Mouse (Mus musculus) MEL (cell line): ENCODE data around the gene Rnf19b. TPM values are rescaled to one million over a fixed set of nuclear protein-coding genes. Genes with fewer than 3 reads are reported as not detected.
A peak's percentile ranks its signal among the peaks of the same experiment; 100 is the strongest.

ENCODE experiments used
- DNase-seq: peaks from one replicate; pipeline ENCODE4 v3.0.0; 2011; ENCODE audit warnings: low read depth, low spot score
- H3K27ac ChIP-seq: 2 replicates; pipeline ENCODE4 v1.5.1; 2012; ENCODE audit warnings: low read depth, mild to moderate bottlenecking, control low read depth, low read length, moderate library complexity; ENCODE audit not compliant: control insufficient read depth
- H3K27me3 ChIP-seq, 2 experiments: fragments of 150-350 bp in 1 of 2; sonication (generic) in 1 of 2; 2 replicates each; pipeline ENCODE4 v1.6.1; 2012; ENCODE audit warnings: low read length in 2 of 2, mild to moderate bottlenecking in 2 of 2, improper control_type of control experiment in 1 of 2, moderate library complexity in 1 of 2; ENCODE audit not compliant: insufficient read depth in 2 of 2, control insufficient read depth in 1 of 2
- H3K36me3 ChIP-seq, 2 experiments: 2 replicates each; pipeline ENCODE4 v1.6.1; 2012 to 2014; ENCODE audit warnings: low read length in 2 of 2, improper control_type of control experiment in 1 of 2, inconsistent platforms in 1 of 2, mild to moderate bottlenecking in 1 of 2; ENCODE audit not compliant: insufficient read depth in 2 of 2, control insufficient read depth in 1 of 2
- H3K4me1 ChIP-seq, 2 experiments: fragments of 150-350 bp in 1 of 2; sonication (generic) in 1 of 2; 2 replicates each; pipeline ENCODE4 v1.6.1; 2012; ENCODE audit warnings: low read length in 2 of 2, improper control_type of control experiment in 1 of 2, mild to moderate bottlenecking in 1 of 2; ENCODE audit not compliant: insufficient read depth in 2 of 2, control insufficient read depth in 1 of 2
- H3K4me3 ChIP-seq, 2 experiments: fragments of 150-350 bp in 1 of 2; sonication (generic) in 1 of 2; 2 replicates each; pipeline ENCODE4 v1.5.1; 2012; ENCODE audit warnings: low read depth in 2 of 2, low read length in 2 of 2, mild to moderate bottlenecking in 2 of 2, moderate library complexity in 2 of 2, control low read depth in 1 of 2, improper control_type of control experiment in 1 of 2; ENCODE audit not compliant: control insufficient read depth in 1 of 2, insufficient read depth in 1 of 2
- H3K79me2 ChIP-seq: 2 replicates; pipeline ENCODE4 v1.6.1; 2012; ENCODE audit warnings: mild to moderate bottlenecking, low read length, moderate library complexity; ENCODE audit not compliant: control insufficient read depth, poor library complexity, insufficient read depth
- H3K9ac ChIP-seq: 2 replicates; pipeline ENCODE4 v1.6.1; 2012; ENCODE audit warnings: low read depth, mild to moderate bottlenecking, control low read depth, low read length, moderate library complexity; ENCODE audit not compliant: control insufficient read depth, poor library complexity, severe bottlenecking
- H3K9me3 ChIP-seq: fragments of 150-350 bp; sonication (generic); replicated peaks from 2 replicates; pipeline ENCODE4 v1.6.1; 2012; ENCODE audit warnings: mild to moderate bottlenecking, low read length, improper control_type of control experiment, moderate library complexity; ENCODE audit not compliant: insufficient read depth
- CHD1 ChIP-seq: IDR thresholded peaks from 2 replicates; pipeline ENCODE4 v1.6.1; 2012; ENCODE audit warnings: low read depth, mild to moderate bottlenecking, inconsistent platforms, low read length, improper control_type of control experiment
- CHD2 ChIP-seq: IDR thresholded peaks from 2 replicates; pipeline ENCODE4 v1.6.1; 2011; ENCODE audit warnings: low read length, improper control_type of control experiment
- CTCF ChIP-seq, 3 experiments: IDR thresholded peaks in 2 of 3; conservative IDR thresholded peaks in 1 of 3; 2 replicates each; pipeline ENCODE4 v1.5.1; 2011 to 2012; ENCODE audit warnings: low read length in 3 of 3, low read depth in 2 of 3, mild to moderate bottlenecking in 2 of 3, improper control_type of control experiment in 1 of 3, inconsistent platforms in 1 of 3, mixed read lengths in 1 of 3, moderate library complexity in 1 of 3; ENCODE audit not compliant: control insufficient read depth in 1 of 3, insufficient read depth in 1 of 3, poor library complexity in 1 of 3, severe bottlenecking in 1 of 3
- ETS1 ChIP-seq: IDR thresholded peaks from 2 replicates; pipeline ENCODE4 v1.6.1; 2012; ENCODE audit warnings: low read depth, mild to moderate bottlenecking, inconsistent platforms, low read length, improper control_type of control experiment, moderate library complexity
- JUND ChIP-seq: IDR thresholded peaks from 2 replicates; pipeline ENCODE4 v1.6.1; 2011; ENCODE audit warnings: low read depth, mild to moderate bottlenecking, improper control_type of control experiment, low read length
- MAZ ChIP-seq: IDR thresholded peaks from 2 replicates; pipeline ENCODE4 v1.6.1; 2012; ENCODE audit warnings: low read depth, mild to moderate bottlenecking, inconsistent platforms, low read length, improper control_type of control experiment
- MYC ChIP-seq: IDR thresholded peaks from 2 replicates; pipeline ENCODE4 v1.6.1; 2011; ENCODE audit warnings: low read depth, mild to moderate bottlenecking, low read length, improper control_type of control experiment, moderate library complexity
- POLR2A ChIP-seq, 2 experiments: IDR thresholded peaks; 2 replicates each; pipeline ENCODE4 v1.6.1; 2011 to 2012; ENCODE audit warnings: low read length in 2 of 2, mild to moderate bottlenecking in 2 of 2, control low read depth in 1 of 2, improper control_type of control experiment in 1 of 2, low read depth in 1 of 2, moderate library complexity in 1 of 2; ENCODE audit not compliant: control insufficient read depth in 1 of 2, insufficient read depth in 1 of 2, poor library complexity in 1 of 2
- POLR2AphosphoS5 ChIP-seq: IDR thresholded peaks from 2 replicates; pipeline ENCODE4 v1.6.1; 2012; ENCODE audit warnings: low read depth, borderline replicate concordance, mild to moderate bottlenecking, inconsistent platforms, low read length, moderate library complexity, mixed read lengths
- SIN3A ChIP-seq: IDR thresholded peaks from 2 replicates; pipeline ENCODE4 v1.6.1; 2012; ENCODE audit warnings: low read length, improper control_type of control experiment, inconsistent platforms
- TBP ChIP-seq: IDR thresholded peaks from 2 replicates; pipeline ENCODE4 v1.8.0; 2011; ENCODE audit warnings: low read depth, low read length, improper control_type of control experiment
- USF1 ChIP-seq: IDR thresholded peaks from 2 replicates; pipeline ENCODE4 v1.6.1; 2014; ENCODE audit warnings: low read depth, mild to moderate bottlenecking, inconsistent platforms, low read length, improper control_type of control experiment, moderate library complexity
- USF2 ChIP-seq, 2 experiments: IDR thresholded peaks; 2 replicates each; pipeline ENCODE4 v1.6.1; 2011 to 2012; ENCODE audit warnings: improper control_type of control experiment in 2 of 2, low read length in 2 of 2, borderline replicate concordance in 1 of 2, inconsistent platforms in 1 of 2, low read depth in 1 of 2, mild to moderate bottlenecking in 1 of 2; ENCODE audit not compliant: insufficient read depth in 1 of 2
- ZC3H11A ChIP-seq: IDR thresholded peaks from 2 replicates; pipeline ENCODE4 v1.6.1; 2012; ENCODE audit warnings: low read depth, mild to moderate bottlenecking, inconsistent platforms, low read length, improper control_type of control experiment
- ZMIZ1 ChIP-seq: IDR thresholded peaks from 2 replicates; pipeline ENCODE4 v1.6.1; 2012; ENCODE audit warnings: low read depth, mild to moderate bottlenecking, inconsistent platforms, low read length, improper control_type of control experiment, moderate library complexity
- polyA plus RNA-seq, 2 experiments: library from polyadenylated mRNA; stranded (reverse) in 1 of 2; unstranded in 1 of 2; fragments of >175 nt in 1 of 2; fragments of >200 nt in 1 of 2; gene quantifications; 2 replicates each; pipeline versions ENCODE4 v1.2.1 to v1.2.4; 2012; ENCODE audit warnings: low replicate concordance in 2 of 2, low read depth in 1 of 2; ENCODE audit not compliant: insufficient read length in 2 of 2, insufficient read depth in 1 of 2, missing spikeins in 1 of 2
- total RNA-seq: library from RNA; depleted of rRNA; stranded (reverse); fragments of 300-350 nt; gene quantifications from 2 replicates; pipeline ENCODE4 v1.2.3, GENCODE M21; 2012

Gene Rnf19b
- total and polyA plus RNA-seq, 3 experiments: 26.3 to 30.0 TPM; not detected in 1

GRCm38 (mm10) chr4:129031408-129031965, 26.6 kb upstream of the Rnf19b start:
- peak; percentile 51 for DNase-seq
- no peaks in the 10 kb centered on the region for H3K79me2 ChIP-seq
- H3K4me3 ChIP-seq: peak overlapping the region in 1 of 2 experiments; percentile 19; a peak in 2 of 4 replicates
- TF ChIP-seq CTCF (IDR thresholded peaks at IDR 0.05 in 2 of 3, conservative IDR thresholded peaks at IDR 0.05 in 1 of 3; ENCODE audit: control insufficient read depth in 1 of 3, insufficient read depth in 1 of 3, low read depth in 2 of 3, low read length in 3 of 3, poor library complexity in 1 of 3, severe bottlenecking in 1 of 3) (no peak), ZMIZ1 (peak; percentile 82; the same call in 1 of the 2 replicates), ZC3H11A (0 out of 2 replicates have a peak, but pooled peaks have one; percentile 6), CHD1 (no peak), USF2 (IDR thresholded peaks at IDR 0.05; ENCODE audit: borderline replicate concordance in 1 of 2, insufficient read depth in 1 of 2, low read depth in 1 of 2, low read length in 2 of 2) (no peak), SIN3A (no peak), ETS1 (0 out of 2 replicates have a peak, but pooled peaks have one; percentile 6), CHD2 (no peak), POLR2AphosphoS5 (no peak), MYC (no peak), JUND (no peak)
- TF ChIP-seq, all 39 proteins: peak for 3
- Histone ChIP-seq H3K27ac (no peak overlapping the region; the same call in 1 of the 2 replicates), H3K9ac (peak overlapping the region; percentile 8), H3K27me3 (no peaks in the 10 kb centered on the region), H3K4me1 (peaks cover 4 to 31% of the 10 kb centered on the region in 2 experiments), H3K36me3 (peaks cover 0 to 17% of the 10 kb centered on the region in 2 experiments; a peak in 2 of 4 replicates), H3K9me3 (no peaks in the 10 kb centered on the region)

DNA sequence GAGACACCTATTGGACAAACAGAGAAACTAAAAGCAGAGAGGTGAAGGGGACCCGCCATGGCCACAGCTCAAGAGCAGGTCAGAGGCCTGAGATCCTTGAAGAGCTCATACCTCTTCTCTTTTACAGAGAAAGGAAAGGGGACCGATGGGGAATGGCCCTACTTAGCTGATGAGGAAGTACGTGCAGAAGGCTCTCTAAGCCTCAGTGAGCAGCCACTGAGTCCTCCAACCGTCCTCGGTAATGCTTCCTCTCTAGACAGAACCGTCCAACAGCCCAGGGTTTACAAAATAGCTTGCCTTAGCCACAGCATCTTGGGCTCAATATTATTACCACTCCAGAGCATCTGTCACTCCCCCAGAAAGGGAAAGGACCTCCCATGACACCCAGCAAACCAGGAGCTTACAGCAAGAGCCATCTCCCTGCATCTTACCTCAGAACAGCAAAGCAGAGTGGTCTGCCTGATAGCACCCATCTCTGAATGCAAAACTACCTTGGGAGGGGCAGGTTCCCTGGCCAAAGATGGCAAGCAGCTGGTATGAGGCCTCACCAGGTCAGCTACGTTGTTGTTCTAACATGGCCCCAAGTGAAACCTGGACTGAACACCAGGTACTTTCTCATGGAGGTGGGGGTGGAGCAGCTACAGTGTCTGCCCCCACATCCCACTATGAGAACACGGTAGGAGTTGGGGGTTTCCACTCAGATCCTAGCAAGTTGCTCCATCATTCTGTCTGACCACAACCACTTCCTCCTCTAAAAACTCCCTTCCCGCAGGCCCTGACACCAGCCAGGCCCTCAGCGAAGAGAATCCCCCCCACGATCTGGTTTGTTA, 25.7 kb upstream of the Rnf19b start:
- no peaks in the 10 kb centered on the region for H3K9me3 ChIP-seq
- no peaks in the 10 kb centered on the region for H3K27me3 ChIP-seq
- H3K4me1 ChIP-seq: peaks cover 4 to 31% of the 10 kb centered on the region in 2 experiments
- TF ChIP-seq MAZ (peak; percentile 27; the same call in 1 of the 2 replicates), USF1 (no peak), POLR2A (IDR thresholded peaks at IDR 0.05; ENCODE audit: control insufficient read depth in 1 of 2, insufficient read depth in 1 of 2, low read depth in 1 of 2, low read length in 2 of 2, poor library complexity in 1 of 2) (0 out of 4 replicates have a peak, but pooled peaks of 1 of the 2 experiments have one; percentile 42), SIN3A (peak; percentile 3; the same call in 1 of the 2 replicates), TBP (0 out of 2 replicates have a peak, but pooled peaks have one; percentile 58)
- peak; percentile 75 for DNase-seq
- peak overlapping the region; percentile 8 for H3K9ac ChIP-seq
- no peaks in the 10 kb centered on the region for H3K79me2 ChIP-seq
- H3K36me3 ChIP-seq: peaks cover 0 to 17% of the 10 kb centered on the region in 2 experiments; a peak in 2 of 4 replicates
- peak overlapping the region; percentile 60 for H3K27ac ChIP-seq
- peak overlapping the region; percentile 19 to 47 for H3K4me3 ChIP-seq
